Mouse (Mus musculus): ENCODE measurements around the gene Tnfrsf25. TPM values are rescaled to one million over a fixed set of nuclear protein-coding genes. Genes with fewer than 3 reads are reported as not detected.

The Tnfrsf25 gene
- polyA plus RNA-seq, 1 experiment: 0.56 TPM

DNA sequence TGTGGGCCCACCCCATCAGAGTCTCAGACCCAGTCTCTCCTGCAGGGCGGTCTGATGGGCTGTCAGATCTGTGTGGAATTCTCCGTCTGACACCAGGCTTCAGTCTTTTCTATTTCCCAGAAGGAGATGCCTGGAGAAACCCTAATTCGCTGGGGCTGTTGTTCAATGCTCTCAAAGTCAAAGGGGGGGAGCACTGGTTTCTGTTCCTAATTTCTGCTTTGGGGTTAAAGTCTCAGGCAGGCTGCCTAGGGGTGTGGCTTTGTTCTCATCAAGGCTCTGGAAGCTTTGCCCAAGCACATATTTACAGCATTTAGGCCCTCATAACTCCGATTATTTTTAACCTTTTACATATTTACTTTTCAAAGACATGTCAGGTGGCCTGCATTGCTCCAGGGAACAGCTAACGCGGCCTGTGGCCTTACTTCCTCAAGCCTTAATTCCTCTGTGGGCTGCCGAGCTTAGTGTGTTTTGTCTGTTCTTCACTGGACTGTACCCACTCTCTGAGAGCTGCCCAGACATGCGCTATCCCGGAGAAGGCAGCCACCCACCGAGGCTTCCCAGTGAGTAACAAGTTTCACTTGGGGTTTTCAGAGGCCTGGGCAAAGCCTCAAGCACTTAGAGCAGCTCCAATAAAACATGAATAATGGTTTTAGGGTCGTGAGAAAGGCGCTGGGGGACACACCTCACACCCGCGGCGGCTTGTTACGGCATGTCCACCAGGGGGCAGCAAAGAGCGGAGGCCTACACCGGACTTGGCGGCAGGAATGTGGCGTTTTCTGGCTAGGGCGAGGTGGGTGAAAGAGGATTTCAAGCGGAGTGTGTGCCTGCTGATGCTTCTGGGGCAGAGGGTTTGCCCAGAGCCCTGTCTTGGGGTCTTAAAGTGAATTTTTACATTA is 49.5 kb downstream of the Tnfrsf25 start:
- no peak for TF ChIP-seq GATA1 (IDR thresholded peaks at IDR 0.05; ENCODE audit: borderline replicate concordance, low read length)
- TF ChIP-seq FLI1 (IDR thresholded peaks at IDR 0.05; ENCODE audit: low read length): no peak
- Histone ChIP-seq H3K4me1 (peaks cover 35% of the 10 kb centered on the region), H3K4me3 (replicated peaks) (peak overlapping the region; percentile 66), H3K9me3 (peaks cover 23% of the 10 kb centered on the region), H3K27me3 (replicated peaks) (peaks cover 55% of the 10 kb centered on the region), H3K36me3 (replicated peaks; ENCODE audit: low read length) (no peaks in the 10 kb centered on the region)

DNA sequence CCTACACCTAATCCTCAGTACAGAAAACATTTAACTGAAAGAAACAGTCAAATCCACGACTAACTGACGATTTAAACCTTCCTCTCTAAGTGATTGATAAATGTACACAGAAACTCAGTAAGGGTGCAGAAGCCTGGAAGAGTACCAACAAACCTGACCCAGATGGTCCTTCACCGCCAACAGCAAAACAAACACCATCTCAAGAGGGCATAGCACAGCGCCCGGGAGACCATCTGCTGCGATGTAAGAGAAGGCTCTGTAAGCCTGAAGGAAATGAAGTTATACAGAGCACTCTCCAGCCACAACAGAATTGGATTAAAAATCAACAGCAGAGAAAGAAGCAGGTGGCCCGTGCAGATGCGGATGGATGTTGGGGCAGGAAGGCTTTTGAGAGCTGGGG is 52.3 kb downstream of the Tnfrsf25 start:
- TF ChIP-seq FLI1 (IDR thresholded peaks at IDR 0.05; ENCODE audit: low read length) (no peak), GATA1 (IDR thresholded peaks at IDR 0.05; ENCODE audit: borderline replicate concordance, low read length) (no peak)
- Histone ChIP-seq H3K4me1 (peaks cover 33% of the 10 kb centered on the region), H3K9me3 (peaks cover 40% of the 10 kb centered on the region), H3K4me3 (replicated peaks) (no peak overlapping the region), H3K36me3 (replicated peaks; ENCODE audit: low read length) (no peaks in the 10 kb centered on the region), H3K27me3 (replicated peaks) (peaks cover 32% of the 10 kb centered on the region)

DNA sequence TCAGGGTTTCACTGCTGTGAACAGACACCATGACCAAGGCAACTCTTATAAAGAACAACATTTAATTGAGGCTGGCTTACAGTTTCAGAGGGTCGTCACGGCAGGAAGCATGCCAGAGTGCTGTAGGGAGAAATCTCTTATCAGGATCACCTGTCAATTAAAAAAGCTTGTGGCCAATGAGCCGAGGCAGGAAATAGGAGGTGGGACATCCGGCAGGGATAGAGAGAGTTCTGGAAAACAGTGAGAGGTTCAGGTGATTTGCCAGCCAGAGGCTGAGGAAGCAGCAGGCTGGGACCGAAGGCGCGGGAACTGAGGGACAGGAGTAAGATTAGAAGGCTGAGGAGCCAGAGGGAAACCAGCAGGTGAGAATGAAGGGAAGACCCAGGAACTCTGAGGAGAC is 53.4 kb downstream of the Tnfrsf25 start:
- TF ChIP-seq GATA1 (IDR thresholded peaks at IDR 0.05; ENCODE audit: borderline replicate concordance, low read length) (no peak), FLI1 (IDR thresholded peaks at IDR 0.05; ENCODE audit: low read length) (no peak)
- H3K36me3 ChIP-seq (replicated peaks; ENCODE audit: low read length): no peaks in the 10 kb centered on the region
- peaks cover 42% of the 10 kb centered on the region for H3K9me3 ChIP-seq
- no peak overlapping the region for H3K4me3 ChIP-seq (replicated peaks)
- H3K27me3 ChIP-seq (replicated peaks): peaks cover 29% of the 10 kb centered on the region
- H3K4me1 ChIP-seq: peaks cover 28% of the 10 kb centered on the region

Other genes with a start within 250 kb of the Tnfrsf25 start
- gene Dnajc11, start 182.2 kb upstream of the Tnfrsf25 start, polyA plus RNA-seq (2012; ENCODE audit: insufficient read depth, low replicate concordance): 22.6 and 28.7 TPM in 2 replicates
- 27.3 and 48.0 TPM in 2 replicates for gene Thap3, start 126.9 kb upstream of the Tnfrsf25 start, polyA plus RNA-seq (2012; ENCODE audit: insufficient read depth, low replicate concordance)
- gene Phf13, start 119.7 kb upstream of the Tnfrsf25 start, polyA plus RNA-seq (2012; ENCODE audit: insufficient read depth, low replicate concordance): 3.9 and 7.9 TPM in 2 replicates
- 4.4 and 7.1 TPM in 2 replicates for gene Klhl21, start 107.1 kb upstream of the Tnfrsf25 start, polyA plus RNA-seq (2012; ENCODE audit: insufficient read depth, low replicate concordance)
- gene Zbtb48, start 88.3 kb upstream of the Tnfrsf25 start, polyA plus RNA-seq (2012; ENCODE audit: insufficient read depth, low replicate concordance): 3.8 and 4.3 TPM in 2 replicates
- 0.34 TPM in 1 of 2 replicates, not detected in the other for gene Tas1r1, start 77.4 kb upstream of the Tnfrsf25 start, polyA plus RNA-seq (2012; ENCODE audit: insufficient read depth, low replicate concordance)
- gene Nol9, start 76.6 kb upstream of the Tnfrsf25 start, polyA plus RNA-seq (2012; ENCODE audit: insufficient read depth, low replicate concordance): 7.7 and 25.0 TPM in 2 replicates
- 3.6 and 5.5 TPM in 2 replicates for gene Plekhg5, start 43.4 kb upstream of the Tnfrsf25 start, polyA plus RNA-seq (2012; ENCODE audit: insufficient read depth, low replicate concordance)
- gene Espn, start 36.4 kb downstream of the Tnfrsf25 start, polyA plus RNA-seq (2012; ENCODE audit: insufficient read depth, low replicate concordance): 9.3 and 14.4 TPM in 2 replicates
- not detected in 2 replicates for gene Hes2, start 42.9 kb downstream of the Tnfrsf25 start, polyA plus RNA-seq (2012; ENCODE audit: insufficient read depth, low replicate concordance)
- gene Acot7, start 62.2 kb downstream of the Tnfrsf25 start, polyA plus RNA-seq (2012; ENCODE audit: insufficient read depth, low replicate concordance): 103 and 107 TPM in 2 replicates
- gene Gpr153, start 158.3 kb downstream of the Tnfrsf25 start, polyA plus RNA-seq (2012; ENCODE audit: insufficient read depth, low replicate concordance): 0.11 TPM in 1 of 2 replicates, not detected in the other
- gene Hes3, start 175.7 kb downstream of the Tnfrsf25 start, polyA plus RNA-seq (2012; ENCODE audit: insufficient read depth, low replicate concordance): not detected in 2 replicates
- gene Icmt, start 181.3 kb downstream of the Tnfrsf25 start, polyA plus RNA-seq (2012; ENCODE audit: insufficient read depth, low replicate concordance): 5.8 and 20.7 TPM in 2 replicates
- 1.8 and 3.8 TPM in 2 replicates for gene Rnf207, start 203.1 kb downstream of the Tnfrsf25 start, polyA plus RNA-seq (2012; ENCODE audit: insufficient read depth, low replicate concordance)
- gene Rpl22, start 209.8 kb downstream of the Tnfrsf25 start, polyA plus RNA-seq (2012; ENCODE audit: insufficient read depth, low replicate concordance): 2.6 and 82.5 TPM in 2 replicates
- 1.7 and 4.2 TPM in 2 replicates for gene Chd5, start 222.7 kb downstream of the Tnfrsf25 start, polyA plus RNA-seq (2012; ENCODE audit: insufficient read depth, low replicate concordance)

All from megakaryocyte, embryonic 14.5 days (primary cell).